In genomic region chr13:63416824-63417223, GRCm38 (mm10) we compare ENCODE assay signal across 21 mouse cellular contexts.
A peak's percentile ranks its signal among the peaks of the same experiment; 100 is the strongest.
DNase-seq lines count a peak whose midpoint lies in the region; ATAC-seq and TF ChIP-seq lines count a peak whose summit lies in the region.
"Had no signal": no experiment of that assay in that cellular context is flagged by ENCODE, and none has a peak within 500 bp of the region (broad histone marks: within the 10 kb centered on the region; RNA-seq: fewer than 3 reads in every experiment).

No protein-coding gene starts in this region.

- no peaks in the 10 kb centered on the region for H3K4me1 ChIP-seq in lung, embryonic 14.5 days (ENCODE audit: insufficient read depth)
- peaks cover 6% of the 10 kb centered on the region; the same call in 1 of the 2 replicates for H3K4me1 ChIP-seq in lung, postnatal 0 days (ENCODE audit: insufficient read depth, low read depth, low read length)
- no peaks in the 10 kb centered on the region for H3K4me1 ChIP-seq in lung, adult 2 months (ENCODE audit: control insufficient read depth, insufficient read depth, low read length)
- H3K4me1 ChIP-seq: forebrain, embryonic 10.5 days; forebrain, embryonic 12.5 days had no signal

- ATAC-seq in lung, embryonic 14.5 days (ENCODE audit: insufficient read depth), result peak; percentile 63; the same call in 1 of the 2 replicates
- ATAC-seq in lung, postnatal 0 days, result peak; percentile 41; the same call in 1 of the 2 replicates
- ATAC-seq: forebrain, embryonic 14.5 days; forebrain, embryonic 16.5 days had no signal

- no peak overlapping the region for H3K27ac ChIP-seq in lung, embryonic 14.5 days (ENCODE audit: low read depth)
- H3K27ac ChIP-seq in lung, postnatal 0 days (ENCODE audit: low read length), result no peak overlapping the region
- H3K27ac ChIP-seq: embryonic facial prominence, embryonic 13.5 days; embryonic facial prominence, embryonic 15.5 days; forebrain, embryonic 10.5 days; forebrain, embryonic 12.5 days had no signal

- no peaks in the 10 kb centered on the region for H3K27me3 ChIP-seq in lung, embryonic 14.5 days (ENCODE audit: insufficient read depth, low read length)
- H3K27me3 ChIP-seq in lung, postnatal 0 days (replicated peaks; ENCODE audit: insufficient read depth, low read length), result no peaks in the 10 kb centered on the region
- H3K27me3 ChIP-seq: embryonic facial prominence, embryonic 13.5 days; embryonic facial prominence, embryonic 15.5 days; forebrain, embryonic 12.5 days had no signal

- no peak overlapping the region for H3K4me3 ChIP-seq in lung, embryonic 14.5 days (ENCODE audit: low read depth, low read length)
- no peak overlapping the region for H3K4me3 ChIP-seq in lung, postnatal 0 days (ENCODE audit: low read depth, low read length)
- H3K4me3 ChIP-seq in lung, adult 2 months (replicated peaks; ENCODE audit: extremely low read depth, low read depth, low read length), result no peak overlapping the region
- H3K4me3 ChIP-seq: embryonic facial prominence, embryonic 13.5 days; embryonic facial prominence, embryonic 15.5 days; erythroblast, embryonic 14.5 days; forebrain, embryonic 10.5 days; forebrain, embryonic 12.5 days had no signal

- no peaks in the 10 kb centered on the region for H3K36me3 ChIP-seq in lung, embryonic 14.5 days (ENCODE audit: insufficient read depth)
- no peaks in the 10 kb centered on the region for H3K36me3 ChIP-seq in lung, postnatal 0 days (ENCODE audit: insufficient read depth, low read length)
- H3K36me3 ChIP-seq: embryonic facial prominence, embryonic 13.5 days; embryonic facial prominence, embryonic 15.5 days; forebrain, embryonic 12.5 days had no signal

- WGBS in lung, embryonic 14.5 days, result 19% methylated on average over 3 of the region's 3 CpGs
- 8% methylated on average over 3 of the region's 3 CpGs for WGBS in lung, postnatal 0 days
- 30% methylated on average over 3 of the region's 3 CpGs for WGBS in lung, adult 2 months

- no peak overlapping the region for H3K9ac ChIP-seq in lung, embryonic 14.5 days
- H3K9ac ChIP-seq in lung, postnatal 0 days (replicated peaks; ENCODE audit: low read depth), result no peak overlapping the region
- H3K9ac ChIP-seq: embryonic facial prominence, embryonic 13.5 days; embryonic facial prominence, embryonic 15.5 days; forebrain, embryonic 12.5 days had no signal

- TF ChIP-seq EP300 in lung, postnatal 0 days (IDR thresholded peaks at IDR 0.05), result no peak

- DNase-seq in lung, embryonic 14.5 days, result no peak
- DNase-seq in lung, postnatal 10 days, result no peak
- no peak for DNase-seq in lung, postnatal 0 days (ENCODE audit: low spot score)
- no peak for DNase-seq in lung, adult 2 months
- DNase-seq: adrenal gland, adult 2 months; adrenal gland, postnatal 10 days; adrenal gland, postnatal 25 days; cerebellum, adult 11 months; cerebellum, adult 18-20 months; cerebellum, adult 8-10 months; cerebellum, adult 9-11 months; cerebellum, postnatal 14 days; cerebellum, postnatal 36 days; embryo, embryonic 11 days had no signal

- no peaks in the 10 kb centered on the region for H3K9me3 ChIP-seq in lung, embryonic 14.5 days (ENCODE audit: low read depth, low read length)
- H3K9me3 ChIP-seq in lung, postnatal 0 days (ENCODE audit: low read length), result no peaks in the 10 kb centered on the region
- H3K9me3 ChIP-seq: embryonic facial prominence, embryonic 13.5 days; embryonic facial prominence, embryonic 15.5 days; forebrain, embryonic 10.5 days; forebrain, embryonic 12.5 days had no signal

- no peak for TF ChIP-seq CTCF in lung, embryonic 14.5 days (IDR thresholded peaks at IDR 0.05; ENCODE audit: low read depth)
- no peak for TF ChIP-seq CTCF in lung, postnatal 0 days (IDR thresholded peaks at IDR 0.05)
- TF ChIP-seq CTCF in lung, adult 2 months (IDR thresholded peaks at IDR 0.05; ENCODE audit: insufficient read depth, low read length), result no peak

- TF ChIP-seq POLR2A in lung, adult 2 months (IDR thresholded peaks at IDR 0.05; ENCODE audit: borderline replicate concordance, extremely low read depth, low read depth, low read length), result no peak

- no peak overlapping the region for H3K4me2 ChIP-seq in lung, embryonic 14.5 days
- H3K4me2 ChIP-seq in lung, postnatal 0 days (replicated peaks; ENCODE audit: low read depth, low read length), result no peak overlapping the region
- H3K4me2 ChIP-seq: embryonic facial prominence, embryonic 13.5 days; embryonic facial prominence, embryonic 15.5 days; forebrain, embryonic 12.5 days had no signal
